Mouse (Mus musculus) heart, embryonic 14.5 days (tissue): ENCODE measurements around the gene Timp4. TPM values are rescaled to one million over a fixed set of nuclear protein-coding genes. Genes with fewer than 3 reads are reported as not detected.
A peak's percentile ranks its signal among the peaks of the same experiment; 100 is the strongest.

Source experiments
- ATAC-seq: fragments of 200-750 bp; cut with Nextera tagmentation; 2 replicates; pipeline ENCODE4 v1.8.0; 2017; ENCODE audit warnings: low read depth, moderate TSS enrichment; ENCODE audit not compliant: insufficient number of reproducible peaks, insufficient read depth, low FRiP score
- H3K27ac ChIP-seq, 2 experiments: fragments of 200-500 bp in 1 of 2; fragments of 300-500 bp in 1 of 2; sonication (generic) in 1 of 2; replicated peaks in 1 of 2; 2 replicates each; pipeline ENCODE4 v1.5.1; 2012 to 2014; ENCODE audit warnings: low read depth in 2 of 2, low read length in 2 of 2, control low read depth in 1 of 2, mild to moderate bottlenecking in 1 of 2, mixed read lengths in 1 of 2; ENCODE audit not compliant: control insufficient read depth in 1 of 2, insufficient read depth in 1 of 2
- H3K27me3 ChIP-seq: fragments of 300-500 bp; sonication (generic); 2 replicates; pipeline ENCODE4 v1.6.1; 2014; ENCODE audit warnings: mild to moderate bottlenecking, low read length, control low read depth; ENCODE audit not compliant: control insufficient read depth, insufficient read depth
- H3K36me3 ChIP-seq: fragments of 300-500 bp; sonication (generic); 2 replicates; pipeline ENCODE4 v1.6.1; 2014; ENCODE audit warnings: mild to moderate bottlenecking, control low read depth, low read length, mixed read lengths; ENCODE audit not compliant: control insufficient read depth, insufficient read depth
- H3K4me1 ChIP-seq, 2 experiments: fragments of 200-500 bp in 1 of 2; fragments of 300-500 bp in 1 of 2; sonication (generic) in 1 of 2; 2 replicates each; pipeline ENCODE4 v1.6.1; 2012 to 2014; ENCODE audit warnings: low read length in 2 of 2, control low read depth in 1 of 2, mixed read lengths in 1 of 2; ENCODE audit not compliant: control insufficient read depth in 2 of 2, insufficient read depth in 2 of 2
- H3K4me2 ChIP-seq: fragments of 300-500 bp; sonication (generic); 2 replicates; pipeline ENCODE4 v1.6.1; 2014; ENCODE audit warnings: mild to moderate bottlenecking, low read length
- H3K4me3 ChIP-seq, 2 experiments: fragments of 200-500 bp in 1 of 2; fragments of 300-500 bp in 1 of 2; sonication (generic) in 1 of 2; 2 replicates each; pipeline ENCODE4 v1.5.1; 2012 to 2014; ENCODE audit warnings: low read length in 2 of 2, mild to moderate bottlenecking in 2 of 2, control low read depth in 1 of 2, low read depth in 1 of 2, moderate library complexity in 1 of 2; ENCODE audit not compliant: control insufficient read depth in 1 of 2, insufficient read depth in 1 of 2
- H3K9ac ChIP-seq: fragments of 300-500 bp; sonication (generic); 2 replicates; pipeline ENCODE4 v1.6.1; 2014; ENCODE audit warnings: mild to moderate bottlenecking, low read length
- H3K9me3 ChIP-seq: fragments of 300-500 bp; sonication (generic); 2 replicates; pipeline ENCODE4 v1.6.1; 2016; ENCODE audit warnings: low read length, control low read depth; ENCODE audit not compliant: control insufficient read depth
- WGBS: fragments of 180-500 bp; shearing (Covaris S2); extraction: QIAGEN DNeasy Blood & Tissue Kit; methylation state at CpG from one replicate; pipeline ENCODE4 v1.1.7; 2014; 5-methylcytosine and 5-hydroxymethylcytosine counted together
- polyA plus RNA-seq: library from polyadenylated mRNA; unstranded; fragments of >200 nt; fragmentation: Nextera tagmentation; extraction: Ambion mirVana; gene quantifications from 2 replicates; pipeline ENCODE4 v1.2.1, GENCODE M21; 2014

The Timp4 gene
- polyA plus RNA-seq, result 0.23 and 0.43 TPM in 2 replicates

- H3K9ac ChIP-seq, result no peak within 1 kb of the TSS
Observed at GRCm38 (mm10) chr6:115252099-115252873, at the start of gene Timp4. TSS of gene Timp4 (minus strand) at chr6:115252205.

DNA sequence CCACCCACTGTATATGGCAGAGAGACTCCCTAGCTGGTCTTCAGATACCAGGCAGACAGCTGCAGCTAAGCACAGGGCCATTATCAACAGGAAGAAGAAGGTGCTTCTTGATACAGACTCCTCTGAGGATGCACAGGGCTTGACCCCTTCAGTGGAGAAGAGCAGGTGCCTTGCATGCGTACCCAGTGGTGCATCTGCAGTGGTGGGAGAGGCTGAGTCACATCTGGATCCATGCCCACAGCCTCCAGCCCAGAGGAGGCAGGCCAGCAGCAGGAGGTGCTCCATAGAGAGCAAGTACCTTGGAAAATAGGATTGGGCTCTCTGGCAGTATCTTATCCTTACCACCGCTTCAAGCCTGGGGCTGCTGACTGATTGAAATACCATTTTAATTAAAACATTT is 41.9 kb upstream of the Timp4 start:
- Histone ChIP-seq H3K36me3 (no peaks in the 10 kb centered on the region), H3K4me1 (peaks cover 6 to 13% of the 10 kb centered on the region in 2 experiments; a peak in 3 of 4 replicates), H3K4me2 (no peak overlapping the region), H3K9ac (no peak overlapping the region), H3K27me3 (0 out of 2 replicates have a peak, but pooled peaks cover 7% of the 10 kb centered on the region), H3K9me3 (no peaks in the 10 kb centered on the region), H3K27ac (no peak overlapping the region), H3K4me3 (no peak overlapping the region)
- 61% methylated on average over 2 of the region's 2 CpGs for WGBS
- ATAC-seq, result no peak

More at GRCm38 (mm10) chr6:115252099-115252873, at the start of gene Timp4:
- Histone ChIP-seq H3K36me3 (no peaks in the 10 kb centered on the region), H3K4me1 (peaks cover 6 to 7% of the 10 kb centered on the region in 2 experiments; a peak in 3 of 4 replicates), H3K4me2 (peak within 1 kb of the TSS; percentile 56), H3K27ac (no peak within 1 kb of the TSS), H3K4me3 (peak within 1 kb of the TSS in 1 of 2 experiments; percentile 12; a peak in 1 of 4 replicates), H3K9me3 (no peaks in the 10 kb centered on the region), H3K27me3 (peaks cover 79% of the 10 kb centered on the region)
- ATAC-seq, result no peak
- 34% methylated on average over 7 of the region's 10 CpGs for WGBS

DNA sequence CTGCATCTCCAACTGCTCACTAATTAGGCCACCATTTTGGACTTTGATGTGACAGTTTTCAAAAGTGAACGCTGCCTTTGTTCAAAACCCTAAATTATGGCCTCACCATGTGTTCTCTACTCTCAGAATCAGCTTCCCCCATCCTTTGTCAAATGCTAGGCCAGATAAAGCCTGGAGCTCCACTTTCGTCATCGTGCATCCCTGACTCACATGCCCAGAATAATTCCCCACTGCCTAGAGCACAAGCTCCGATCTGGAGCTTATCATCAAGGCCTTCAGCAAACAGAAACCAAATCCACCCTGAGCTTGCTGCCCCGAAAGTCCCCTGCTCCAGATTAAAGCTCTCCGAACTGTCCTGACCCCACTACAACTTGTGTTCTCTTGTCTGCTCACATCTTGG is 40.6 kb upstream of the Timp4 start:
- Histone ChIP-seq H3K4me2 (no peak overlapping the region), H3K36me3 (no peaks in the 10 kb centered on the region), H3K27ac (no peak overlapping the region), H3K4me1 (peaks cover 6 to 15% of the 10 kb centered on the region in 2 experiments), H3K27me3 (peaks cover 7% of the 10 kb centered on the region; the same call in 1 of the 2 replicates), H3K4me3 (no peak overlapping the region), H3K9me3 (no peaks in the 10 kb centered on the region), H3K9ac (no peak overlapping the region)
- WGBS, result 26% methylated on average over 6 of the region's 6 CpGs
- no peak for ATAC-seq

DNA sequence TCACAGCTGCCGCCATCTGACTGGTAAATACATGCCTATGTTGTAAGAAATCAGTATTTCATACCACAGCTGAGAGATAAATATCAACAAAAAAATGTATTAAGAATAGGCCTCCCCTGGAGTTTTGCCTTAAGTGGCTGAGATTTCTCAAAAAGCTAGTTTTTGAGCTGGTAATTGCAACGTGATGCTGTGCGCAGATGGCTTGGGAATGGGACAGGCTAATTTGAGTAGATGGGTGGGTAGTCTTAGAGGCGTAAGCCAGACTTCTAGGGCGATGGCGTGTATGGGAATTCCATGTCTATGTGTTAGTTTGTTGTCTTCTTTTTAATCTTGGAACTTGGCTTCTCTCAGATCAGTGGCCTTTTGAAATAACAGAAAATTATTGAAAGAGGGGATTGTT is 39.8 kb upstream of the Timp4 start:
- H3K9ac ChIP-seq, result no peak overlapping the region
- WGBS, result 90% methylated on average over 6 of the region's 6 CpGs
- no peak for ATAC-seq
- H3K4me2 ChIP-seq, result no peak overlapping the region
- H3K36me3 ChIP-seq, result no peaks in the 10 kb centered on the region
- peaks cover 7% of the 10 kb centered on the region; the same call in 1 of the 2 replicates for H3K27me3 ChIP-seq
- H3K9me3 ChIP-seq, result no peaks in the 10 kb centered on the region
- peaks cover 6 to 19% of the 10 kb centered on the region in 2 experiments for H3K4me1 ChIP-seq
- no peak overlapping the region for H3K4me3 ChIP-seq
- H3K27ac ChIP-seq, result no peak overlapping the region

DNA sequence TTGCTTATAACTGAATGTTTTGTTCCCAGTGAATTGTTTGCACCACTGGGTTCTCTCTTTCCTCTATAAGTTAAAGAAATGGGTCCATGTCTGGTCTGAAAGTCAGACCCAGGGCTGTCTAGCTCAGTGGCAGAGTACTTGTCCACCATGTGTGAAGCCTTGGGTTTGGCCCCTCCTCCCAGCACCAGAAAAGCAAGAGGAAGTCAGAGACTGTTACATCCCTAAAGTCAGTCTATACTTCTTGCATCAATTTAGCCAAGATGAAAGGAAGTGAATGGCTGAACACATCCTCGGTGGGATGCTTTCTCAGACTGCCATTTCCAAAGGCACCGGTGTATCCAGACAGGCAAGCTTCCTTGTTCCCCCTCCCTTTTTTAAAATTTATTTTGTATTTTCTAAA is 39.1 kb upstream of the Timp4 start:
- H3K27ac ChIP-seq, result no peak overlapping the region
- no peak for ATAC-seq
- H3K27me3 ChIP-seq, result peaks cover 7% of the 10 kb centered on the region
- H3K4me3 ChIP-seq, result no peak overlapping the region
- no peak overlapping the region for H3K4me2 ChIP-seq
- no peaks in the 10 kb centered on the region for H3K36me3 ChIP-seq
- H3K9me3 ChIP-seq, result no peaks in the 10 kb centered on the region
- no peak overlapping the region for H3K9ac ChIP-seq
- peaks cover 6 to 19% of the 10 kb centered on the region in 2 experiments for H3K4me1 ChIP-seq
- WGBS, result 93% methylated on average over 2 of the region's 2 CpGs

DNA sequence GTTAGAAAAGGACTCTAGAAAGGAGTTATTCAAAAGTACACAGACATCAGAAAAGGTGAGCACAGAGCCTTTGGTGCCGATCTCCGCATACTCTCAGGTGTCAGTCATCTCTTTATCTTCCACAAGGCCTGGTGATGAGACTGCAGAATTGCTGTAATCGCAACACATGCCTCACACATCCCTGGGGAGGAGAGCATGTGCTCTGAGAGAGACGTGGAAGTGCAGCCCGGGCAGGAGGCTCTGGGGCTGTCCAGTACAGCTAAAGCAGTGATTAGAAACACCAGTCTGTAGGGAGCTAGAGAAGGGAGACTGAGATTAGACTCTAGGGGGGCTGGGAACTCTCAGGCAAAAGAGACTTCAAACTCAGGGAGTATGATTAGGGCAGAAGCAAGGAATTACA is 38.6 kb upstream of the Timp4 start:
- ATAC-seq, result no peak
- Histone ChIP-seq H3K4me2 (no peak overlapping the region), H3K9me3 (no peaks in the 10 kb centered on the region), H3K9ac (no peak overlapping the region), H3K27me3 (peaks cover 12% of the 10 kb centered on the region), H3K36me3 (no peaks in the 10 kb centered on the region), H3K4me1 (peaks cover 6 to 19% of the 10 kb centered on the region in 2 experiments), H3K4me3 (no peak overlapping the region), H3K27ac (no peak overlapping the region)
- 30% methylated on average over 5 of the region's 5 CpGs for WGBS

- Histone ChIP-seq H3K9ac (no peak overlapping the region), H3K9me3 (no peaks in the 10 kb centered on the region), H3K4me2 (no peak overlapping the region), H3K27ac (no peak overlapping the region), H3K36me3 (no peaks in the 10 kb centered on the region), H3K4me1 (peaks cover 6 to 19% of the 10 kb centered on the region in 2 experiments), H3K4me3 (no peak overlapping the region), H3K27me3 (peaks cover 27% of the 10 kb centered on the region)
- WGBS, result 87% methylated on average over 3 of the region's 3 CpGs
- no peak for ATAC-seq
Observed at GRCm38 (mm10) chr6:115288223-115288622, 36.2 kb upstream of the Timp4 start.
